Mouse (Mus musculus) effector memory CD4-positive, alpha-beta T cell, adult 5 months (primary cell): Measurements from ENCODE around the gene Lime1. TPM values are rescaled to one million over a fixed set of nuclear protein-coding genes. Genes with fewer than 3 reads are reported as not detected.

ENCODE experiments used
- polyA plus RNA-seq: library from polyadenylated mRNA; unstranded; fragments of 100-300 nt; shearing (Covaris generic); gene quantifications from one replicate; pipeline ENCODE4 v1.2.1, GENCODE M21; 2017

Lime1 gene
- polyA plus RNA-seq = 301 TPM

DNA sequence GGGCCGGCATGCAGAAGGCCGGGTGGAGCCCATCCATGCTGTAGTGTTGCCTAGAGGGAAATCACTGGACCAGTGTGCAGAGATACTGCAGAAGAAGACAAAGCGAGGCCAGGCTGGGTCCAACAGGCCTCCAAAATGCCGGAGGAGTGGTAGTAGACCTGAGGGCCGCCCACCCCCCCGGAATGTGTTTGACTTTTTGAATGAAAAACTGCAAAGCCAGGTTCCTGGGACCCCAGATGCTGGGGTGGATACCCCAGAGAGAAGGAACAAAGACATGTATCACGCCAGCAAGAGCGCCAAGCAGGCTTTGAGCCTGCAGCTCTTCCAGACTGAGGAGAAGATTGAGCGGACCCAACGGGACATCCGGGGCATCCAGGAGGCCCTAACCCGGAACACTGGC lies at the start of gene Lime1:
Gene Lime1 (plus strand): TSS at position 301 of the 400 bp plus-strand sequence.

GRCm38 (mm10) chr2:181364860-181365596 lies 14.8 kb upstream of the Lime1 start, which contains the start of the genes Zgpat and Arfrp1:
TSS of gene Zgpat (plus strand) at chr2:181364928.
TSS of gene Arfrp1 (minus strand) at chr2:181365404.

Other genes with a start within 250 kb of the Lime1 start
- gene Kcnq2, start 244.8 kb upstream of the Lime1 start, polyA plus RNA-seq = 0.14 TPM
- not detected for gene Eef1a2, start 223.1 kb upstream of the Lime1 start, polyA plus RNA-seq
- gene Ppdpf, start 192.8 kb upstream of the Lime1 start, polyA plus RNA-seq = 106 TPM
- gene Ptk6, start 177.3 kb upstream of the Lime1 start, polyA plus RNA-seq = not detected
- 0.24 TPM for gene Srms, start 166.9 kb upstream of the Lime1 start, polyA plus RNA-seq
- gene Fndc11, start 160.1 kb upstream of the Lime1 start, polyA plus RNA-seq = not detected
- gene Helz2, start 138.1 kb upstream of the Lime1 start, polyA plus RNA-seq = 30.3 TPM
- 30.5 TPM for gene Gmeb2, start 92.0 kb upstream of the Lime1 start, polyA plus RNA-seq
- gene Stmn3, start 65.6 kb upstream of the Lime1 start, polyA plus RNA-seq = not detected
- gene Rtel1, start 60.3 kb upstream of the Lime1 start, polyA plus RNA-seq = 64.7 TPM
- gene Zgpat, start 15.2 kb upstream of the Lime1 start, polyA plus RNA-seq = 85.5 TPM
- gene Arfrp1, start 14.7 kb upstream of the Lime1 start, polyA plus RNA-seq = 124 TPM
- gene Zbtb46, start 79.3 kb downstream of the Lime1 start, polyA plus RNA-seq = 16.9 TPM
- not detected for gene Abhd16b, start 113.1 kb downstream of the Lime1 start, polyA plus RNA-seq
- gene Tpd52l2, start 117.1 kb downstream of the Lime1 start, polyA plus RNA-seq = 90.8 TPM
- 138 TPM for gene Dnajc5, start 140.4 kb downstream of the Lime1 start, polyA plus RNA-seq
- gene Uckl1, start 204.8 kb downstream of the Lime1 start, polyA plus RNA-seq = 113 TPM
- gene Prpf6, start 211.8 kb downstream of the Lime1 start, polyA plus RNA-seq = 97.7 TPM
- 26.2 TPM for gene Zfp512b, start 212.7 kb downstream of the Lime1 start, polyA plus RNA-seq
- gene Samd10, start 219.1 kb downstream of the Lime1 start, polyA plus RNA-seq = 14.5 TPM